Mouse (Mus musculus): ENCODE data around the gene Jade2. TPM values are rescaled to one million over a fixed set of nuclear protein-coding genes. Genes with fewer than 3 reads are reported as not detected.

The Jade2 gene
- polyA plus RNA-seq (2014; fragmentation: Illumina TruSeq; extraction: RNeasy Lipid Tissue Mini Kit (QIAGEN cat#74804); ENCODE audit: low read depth, low replicate concordance) = 4.1 TPM

DNA sequence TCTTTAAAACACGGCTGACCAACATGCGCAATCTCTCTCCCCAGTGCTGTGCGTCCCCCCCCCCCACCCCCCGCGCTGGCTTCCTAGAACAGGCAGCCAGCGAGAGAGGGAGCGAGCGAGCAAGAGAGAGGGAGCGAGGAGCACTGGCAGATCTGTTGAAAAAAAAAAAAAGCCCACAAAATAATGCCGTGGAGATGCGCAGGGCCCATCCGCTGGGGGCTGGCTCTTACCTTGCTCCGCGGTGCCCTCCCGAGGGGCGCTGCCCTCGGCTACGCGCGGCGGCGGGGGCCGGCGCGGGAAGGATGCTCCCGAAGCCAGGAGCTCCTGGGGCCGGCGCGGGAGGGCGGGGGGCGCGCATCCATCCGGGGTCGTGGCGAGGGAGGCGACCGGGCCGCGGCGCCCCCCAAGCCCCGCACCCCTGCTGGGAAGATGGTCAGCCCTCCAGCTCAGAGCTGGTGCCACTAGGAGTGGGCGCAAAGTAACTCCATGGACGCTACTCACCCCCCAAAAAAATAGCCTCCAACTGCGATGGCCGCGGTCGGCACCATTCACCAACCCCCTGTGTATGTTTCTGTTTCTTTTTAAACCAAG is at the start of gene Jade2:
TSS of gene Jade2 (minus strand) at position 573 of the 591 bp plus-strand sequence.

Other genes with a start within 250 kb of the Jade2 start
- 0.98 TPM for gene Nhp2, start 237.9 kb downstream of the Jade2 start, polyA plus RNA-seq (2014; fragmentation: Illumina TruSeq; extraction: RNeasy Lipid Tissue Mini Kit (QIAGEN cat#74804); ENCODE audit: low read depth, low replicate concordance)
- gene Rmnd5b, start 221.8 kb downstream of the Jade2 start, polyA plus RNA-seq (2014; fragmentation: Illumina TruSeq; extraction: RNeasy Lipid Tissue Mini Kit (QIAGEN cat#74804); ENCODE audit: low read depth, low replicate concordance) = 6.3 TPM
- not detected for gene N4bp3, start 206.8 kb downstream of the Jade2 start, polyA plus RNA-seq (2014; fragmentation: Illumina TruSeq; extraction: RNeasy Lipid Tissue Mini Kit (QIAGEN cat#74804); ENCODE audit: low read depth, low replicate concordance)
- gene D930048N14Rik, start 206.7 kb downstream of the Jade2 start, polyA plus RNA-seq (2014; fragmentation: Illumina TruSeq; extraction: RNeasy Lipid Tissue Mini Kit (QIAGEN cat#74804); ENCODE audit: low read depth, low replicate concordance) = 4.2 TPM
- gene 0610009B22Rik, start 168.8 kb downstream of the Jade2 start, polyA plus RNA-seq (2014; fragmentation: Illumina TruSeq; extraction: RNeasy Lipid Tissue Mini Kit (QIAGEN cat#74804); ENCODE audit: low read depth, low replicate concordance) = 67.7 TPM
- gene Sec24a, start 94.0 kb downstream of the Jade2 start, polyA plus RNA-seq (2014; fragmentation: Illumina TruSeq; extraction: RNeasy Lipid Tissue Mini Kit (QIAGEN cat#74804); ENCODE audit: low read depth, low replicate concordance) = 64.3 TPM
- gene Sar1b, start 94.0 kb downstream of the Jade2 start, polyA plus RNA-seq (2014; fragmentation: Illumina TruSeq; extraction: RNeasy Lipid Tissue Mini Kit (QIAGEN cat#74804); ENCODE audit: low read depth, low replicate concordance) = 231 TPM
- gene Cdkn2aipnl, start 110.0 kb upstream of the Jade2 start, polyA plus RNA-seq (2014; fragmentation: Illumina TruSeq; extraction: RNeasy Lipid Tissue Mini Kit (QIAGEN cat#74804); ENCODE audit: low read depth, low replicate concordance) = 32.5 TPM
- gene Ube2b, start 143.1 kb upstream of the Jade2 start, polyA plus RNA-seq (2014; fragmentation: Illumina TruSeq; extraction: RNeasy Lipid Tissue Mini Kit (QIAGEN cat#74804); ENCODE audit: low read depth, low replicate concordance) = 522 TPM
- gene Cdkl3, start 146.6 kb upstream of the Jade2 start, polyA plus RNA-seq (2014; fragmentation: Illumina TruSeq; extraction: RNeasy Lipid Tissue Mini Kit (QIAGEN cat#74804); ENCODE audit: low read depth, low replicate concordance) = 9.0 TPM
- gene Ppp2ca, start 241.0 kb upstream of the Jade2 start, polyA plus RNA-seq (2014; fragmentation: Illumina TruSeq; extraction: RNeasy Lipid Tissue Mini Kit (QIAGEN cat#74804); ENCODE audit: low read depth, low replicate concordance) = 214 TPM

Data from sigmoid colon, adult 10 weeks (tissue).